Mouse (Mus musculus): ENCODE results near the gene Klrg2. TPM values are rescaled to one million over a fixed set of nuclear protein-coding genes. Genes with fewer than 3 reads are reported as not detected.

Klrg2 gene
- total and polyA plus RNA-seq, 2 experiments from 2014 or later = 0.17 to 0.24 TPM

- H3K4me3 ChIP-seq (ENCODE audit: low read depth, low read length) = no peak overlapping the region
- no peaks in the 10 kb centered on the region for H3K4me1 ChIP-seq (ENCODE audit: insufficient read depth)
- no peak for DNase-seq
- H3K36me3 ChIP-seq (ENCODE audit: insufficient read depth) = no peaks in the 10 kb centered on the region
- no peak overlapping the region for H3K4me2 ChIP-seq (ENCODE audit: low read depth)
- no peak for ATAC-seq
- H3K27ac ChIP-seq (ENCODE audit: low read depth, low read length) = no peak overlapping the region
- no peaks in the 10 kb centered on the region for H3K9me3 ChIP-seq (ENCODE audit: low read length)
- no peaks in the 10 kb centered on the region for H3K27me3 ChIP-seq (ENCODE audit: insufficient read depth, low read length)
- TF ChIP-seq CTCF (IDR thresholded peaks at IDR 0.05; ENCODE audit: low read depth) = no peak
- WGBS = 78% methylated on average over 4 of the region's 4 CpGs
- no peak overlapping the region for H3K9ac ChIP-seq
Measured at GRCm38 (mm10) chr6:38627486-38627885, 9.6 kb downstream of the Klrg2 start.

GRCm38 (mm10) chr6:38627081-38627480, 10.0 kb downstream of the Klrg2 start:
- TF ChIP-seq CTCF (IDR thresholded peaks at IDR 0.05; ENCODE audit: low read depth) = no peak
- no peak for ATAC-seq

GRCm38 (mm10) chr6:38626086-38626485, 11.0 kb downstream of the Klrg2 start:
- Histone ChIP-seq H3K36me3 (ENCODE audit: insufficient read depth) (0 out of 2 replicates have a peak, but pooled peaks cover 3% of the 10 kb centered on the region), H3K9me3 (ENCODE audit: low read length) (no peaks in the 10 kb centered on the region), H3K4me1 (ENCODE audit: insufficient read depth) (no peaks in the 10 kb centered on the region), H3K4me2 (ENCODE audit: low read depth) (no peak overlapping the region), H3K9ac (no peak overlapping the region), H3K4me3 (ENCODE audit: low read depth, low read length) (no peak overlapping the region), H3K27ac (ENCODE audit: low read depth, low read length) (no peak overlapping the region), H3K27me3 (ENCODE audit: insufficient read depth, low read length) (no peaks in the 10 kb centered on the region)
- no peak for TF ChIP-seq CTCF (IDR thresholded peaks at IDR 0.05; ENCODE audit: low read depth)
- ATAC-seq (no peak), DNase-seq (no peak)
- WGBS = 89% methylated on average over 5 of the region's 5 CpGs

More at GRCm38 (mm10) chr6:38627081-38627480, 10.0 kb downstream of the Klrg2 start:
- Histone ChIP-seq H3K9me3 (ENCODE audit: low read length) (no peaks in the 10 kb centered on the region), H3K36me3 (ENCODE audit: insufficient read depth) (no peaks in the 10 kb centered on the region), H3K27me3 (ENCODE audit: insufficient read depth, low read length) (no peaks in the 10 kb centered on the region), H3K4me2 (ENCODE audit: low read depth) (no peak overlapping the region), H3K4me1 (ENCODE audit: insufficient read depth) (no peaks in the 10 kb centered on the region), H3K4me3 (ENCODE audit: low read depth, low read length) (no peak overlapping the region), H3K27ac (ENCODE audit: low read depth, low read length) (no peak overlapping the region), H3K9ac (no peak overlapping the region)
- WGBS = 90% methylated on average over 4 of the region's 4 CpGs
- DNase-seq = no peak

- Histone ChIP-seq H3K27me3 (ENCODE audit: insufficient read depth, low read length) (no peaks in the 10 kb centered on the region), H3K36me3 (ENCODE audit: insufficient read depth) (peaks cover 8% of the 10 kb centered on the region), H3K4me3 (ENCODE audit: low read depth, low read length) (no peak overlapping the region), H3K27ac (ENCODE audit: low read depth, low read length) (no peak overlapping the region), H3K9me3 (ENCODE audit: low read length) (no peaks in the 10 kb centered on the region), H3K9ac (no peak overlapping the region), H3K4me1 (ENCODE audit: insufficient read depth) (no peaks in the 10 kb centered on the region), H3K4me2 (ENCODE audit: low read depth) (no peak overlapping the region)
- DNase-seq (no peak), ATAC-seq (no peak)
- TF ChIP-seq CTCF (IDR thresholded peaks at IDR 0.05; ENCODE audit: low read depth) = no peak
- WGBS = 37% methylated on average over 1 of the region's 1 CpGs
Measured at GRCm38 (mm10) chr6:38624439-38624838, 12.6 kb downstream of the Klrg2 start.

GRCm38 (mm10) chr6:38623457-38623856, 13.6 kb downstream of the Klrg2 start:
- DNase-seq (no peak), ATAC-seq (no peak)
- H3K9ac ChIP-seq = no peak overlapping the region
- no peaks in the 10 kb centered on the region for H3K27me3 ChIP-seq (ENCODE audit: insufficient read depth, low read length)
- no peaks in the 10 kb centered on the region for H3K9me3 ChIP-seq (ENCODE audit: low read length)
- no peaks in the 10 kb centered on the region for H3K4me1 ChIP-seq (ENCODE audit: insufficient read depth)
- 83% methylated on average over 2 of the region's 2 CpGs for whole genome bisulfite sequencing
- peaks cover 14% of the 10 kb centered on the region for H3K36me3 ChIP-seq (ENCODE audit: insufficient read depth)
- TF ChIP-seq CTCF (IDR thresholded peaks at IDR 0.05; ENCODE audit: low read depth) = no peak
- no peak overlapping the region for H3K4me2 ChIP-seq (ENCODE audit: low read depth)
- H3K27ac ChIP-seq (ENCODE audit: low read depth, low read length) = no peak overlapping the region
- H3K4me3 ChIP-seq (ENCODE audit: low read depth, low read length) = no peak overlapping the region

GRCm38 (mm10) chr6:38622406-38622805, 14.6 kb downstream of the Klrg2 start:
- no peaks in the 10 kb centered on the region for H3K27me3 ChIP-seq (ENCODE audit: insufficient read depth, low read length)
- peaks cover 21% of the 10 kb centered on the region for H3K36me3 ChIP-seq (ENCODE audit: insufficient read depth)
- no peak overlapping the region for H3K4me2 ChIP-seq (ENCODE audit: low read depth)
- ATAC-seq = no peak
- no peak for DNase-seq
- H3K9ac ChIP-seq = no peak overlapping the region
- no peaks in the 10 kb centered on the region for H3K4me1 ChIP-seq (ENCODE audit: insufficient read depth)
- H3K27ac ChIP-seq (ENCODE audit: low read depth, low read length) = no peak overlapping the region; the same call in 1 of the 2 replicates
- no peak overlapping the region for H3K4me3 ChIP-seq (ENCODE audit: low read depth, low read length)
- no peaks in the 10 kb centered on the region for H3K9me3 ChIP-seq (ENCODE audit: low read length)
- 93% methylated on average over 1 of the region's 1 CpGs for WGBS
- TF ChIP-seq CTCF (IDR thresholded peaks at IDR 0.05; ENCODE audit: low read depth) = no peak

- Histone ChIP-seq H3K36me3 (ENCODE audit: insufficient read depth) (peaks cover 16% of the 10 kb centered on the region; the same call in 1 of the 2 replicates), H3K9me3 (ENCODE audit: low read length) (no peaks in the 10 kb centered on the region), H3K27me3 (ENCODE audit: insufficient read depth, low read length) (no peaks in the 10 kb centered on the region), H3K4me3 (ENCODE audit: low read depth, low read length) (no peak overlapping the region), H3K9ac (no peak overlapping the region), H3K4me1 (ENCODE audit: insufficient read depth) (no peaks in the 10 kb centered on the region), H3K4me2 (ENCODE audit: low read depth) (no peak overlapping the region), H3K27ac (ENCODE audit: low read depth, low read length) (no peak overlapping the region)
- no peak for DNase-seq
- no peak for ATAC-seq
- no peak for TF ChIP-seq CTCF (IDR thresholded peaks at IDR 0.05; ENCODE audit: low read depth)
- WGBS = 76% methylated on average over 2 of the region's 2 CpGs
Measured at GRCm38 (mm10) chr6:38609892-38610291, 27.1 kb downstream of the Klrg2 start.

Measured in forebrain, postnatal 0 days (tissue).